In the genomic region with DNA sequence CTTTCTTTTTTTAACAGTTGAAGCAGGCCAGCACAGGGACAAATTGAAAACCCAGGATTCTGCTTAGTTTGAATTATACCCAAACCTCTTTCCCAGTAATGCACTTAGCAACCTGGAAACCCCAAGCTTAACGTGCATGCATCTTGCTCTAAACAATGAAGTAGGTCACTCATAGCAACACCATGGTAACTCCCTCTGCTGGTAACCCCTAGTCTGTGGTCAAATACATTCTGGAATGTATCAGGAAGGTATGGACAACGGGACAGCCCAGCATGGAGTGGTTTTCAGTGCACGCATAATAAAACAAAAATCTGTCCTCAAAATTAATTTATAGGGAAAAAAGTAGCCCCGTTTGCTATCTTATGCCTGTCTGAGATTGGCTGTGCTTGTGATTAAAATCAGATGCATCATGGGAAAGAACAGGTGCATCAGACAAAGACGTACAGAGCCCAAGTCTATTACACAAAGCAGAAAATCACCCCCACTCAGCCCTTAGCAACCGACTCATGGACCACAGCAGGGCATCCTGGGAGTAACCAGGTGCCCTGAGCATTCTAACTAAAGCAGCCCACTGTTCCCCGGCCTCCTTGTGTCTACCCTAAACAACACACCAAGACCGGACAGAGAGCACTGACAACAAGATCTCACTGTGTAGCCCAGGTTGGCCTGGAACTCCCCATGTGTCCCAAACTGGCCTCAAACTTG, we compare ENCODE assay signal across 18 mouse cellular contexts.
DNase-seq lines count a peak whose midpoint lies in the region; ATAC-seq lines count a peak whose summit lies in the region.
"Had no signal": no experiment of that assay in that cellular context is flagged by ENCODE, and none has a peak within 500 bp of the region (broad histone marks: within the 10 kb centered on the region; RNA-seq: fewer than 3 reads in every experiment).

No protein-coding gene starts in this region.

- no peak for DNase-seq in forebrain, embryonic 14.5 days (ENCODE audit: low spot score)
- peak; percentile 65 for DNase-seq in neural tube, embryonic 11.5 days (ENCODE audit: low spot score)
- DNase-seq in neural tube, embryonic 10.5 days (ENCODE audit: extremely low spot score, low spot score), result no peak
- DNase-seq in mesoderm, embryonic 11.5 days (ENCODE audit: low read depth, low spot score), result peak; percentile 47
- DNase-seq in gastrocnemius, postnatal 4 days (ENCODE audit: low spot score in 2 of 2), result no peak
- DNase-seq: adrenal gland, adult 2 months; cerebellum, adult 9-10 months; gastrocnemius, postnatal 14 days; heart, postnatal 36 days; kidney, adult 18-20 months; kidney, postnatal 36 days; spleen, adult 18-20 months had no signal

- no peak overlapping the region for H3K4me3 ChIP-seq in forebrain, embryonic 12.5 days (replicated peaks)
- H3K4me3 ChIP-seq in forebrain, embryonic 14.5 days (ENCODE audit: low read depth, low read length), result no peak overlapping the region
- no peak overlapping the region for H3K4me3 ChIP-seq in neural tube, embryonic 11.5 days (ENCODE audit: low read depth, low read length)
- H3K4me3 ChIP-seq: embryonic facial prominence, embryonic 12.5 days; liver, embryonic 15.5 days; myocyte had no signal

- peaks cover 4% of the 10 kb centered on the region for H3K4me1 ChIP-seq in forebrain, embryonic 12.5 days
- H3K4me1 ChIP-seq in forebrain, embryonic 14.5 days (ENCODE audit: control insufficient read depth, insufficient read depth, low read length), result no peaks in the 10 kb centered on the region
- H3K4me1 ChIP-seq in neural tube, embryonic 11.5 days (ENCODE audit: control insufficient read depth, insufficient read depth, low read length), result peaks cover 5% of the 10 kb centered on the region; the same call in 1 of the 2 replicates
- H3K4me1 ChIP-seq: embryonic facial prominence, embryonic 12.5 days; liver, embryonic 15.5 days had no signal

- H3K27ac ChIP-seq in forebrain, embryonic 12.5 days, result no peak overlapping the region
- no peak overlapping the region for H3K27ac ChIP-seq in forebrain, embryonic 14.5 days (ENCODE audit: low read depth, low read length)
- H3K27ac ChIP-seq in neural tube, embryonic 11.5 days (ENCODE audit: low read depth, low read length), result no peak overlapping the region
- H3K27ac ChIP-seq: embryonic facial prominence, embryonic 12.5 days; liver, embryonic 15.5 days had no signal

- H3K27me3 ChIP-seq in forebrain, embryonic 12.5 days, result no peaks in the 10 kb centered on the region
- H3K27me3 ChIP-seq in forebrain, embryonic 14.5 days (replicated peaks; ENCODE audit: control insufficient read depth, insufficient read depth, low read length), result no peaks in the 10 kb centered on the region
- no peaks in the 10 kb centered on the region for H3K27me3 ChIP-seq in neural tube, embryonic 11.5 days (ENCODE audit: control insufficient read depth, insufficient read depth, low read length)
- H3K27me3 ChIP-seq: embryonic facial prominence, embryonic 12.5 days; liver, embryonic 15.5 days had no signal

- 60% methylated on average over 8 of the region's 8 CpGs for WGBS in forebrain, embryonic 12.5 days
- WGBS in forebrain, embryonic 14.5 days, result 58% methylated on average over 8 of the region's 8 CpGs
- 53% methylated on average over 8 of the region's 8 CpGs for WGBS in neural tube, embryonic 11.5 days

- no peak overlapping the region for H3K4me2 ChIP-seq in forebrain, embryonic 12.5 days
- H3K4me2 ChIP-seq in forebrain, embryonic 14.5 days (ENCODE audit: low read length), result no peak overlapping the region
- no peak overlapping the region for H3K4me2 ChIP-seq in neural tube, embryonic 11.5 days (ENCODE audit: low read depth)
- H3K4me2 ChIP-seq: embryonic facial prominence, embryonic 12.5 days; liver, embryonic 15.5 days had no signal

- no peaks in the 10 kb centered on the region for H3K9me3 ChIP-seq in forebrain, embryonic 12.5 days
- H3K9me3 ChIP-seq in forebrain, embryonic 14.5 days (replicated peaks; ENCODE audit: control insufficient read depth, low read length), result no peaks in the 10 kb centered on the region
- no peaks in the 10 kb centered on the region for H3K9me3 ChIP-seq in neural tube, embryonic 11.5 days (ENCODE audit: control insufficient read depth, low read length)
- H3K9me3 ChIP-seq: embryonic facial prominence, embryonic 12.5 days; liver, embryonic 15.5 days had no signal

- no peak overlapping the region for H3K9ac ChIP-seq in forebrain, embryonic 12.5 days
- H3K9ac ChIP-seq in forebrain, embryonic 14.5 days (ENCODE audit: low read length), result no peak overlapping the region
- no peak overlapping the region for H3K9ac ChIP-seq in neural tube, embryonic 11.5 days (ENCODE audit: low read length)
- H3K9ac ChIP-seq: embryonic facial prominence, embryonic 12.5 days; liver, embryonic 15.5 days had no signal

- no peaks in the 10 kb centered on the region for H3K36me3 ChIP-seq in forebrain, embryonic 12.5 days (replicated peaks)
- no peaks in the 10 kb centered on the region for H3K36me3 ChIP-seq in forebrain, embryonic 14.5 days (ENCODE audit: control insufficient read depth, insufficient read depth, low read length)
- H3K36me3 ChIP-seq in neural tube, embryonic 11.5 days (ENCODE audit: control insufficient read depth, insufficient read depth, low read length), result no peaks in the 10 kb centered on the region
- H3K36me3 ChIP-seq: embryonic facial prominence, embryonic 12.5 days; liver, embryonic 15.5 days had no signal

- 0 out of 2 replicates have a peak, but pooled peaks have one; percentile 17 for ATAC-seq in forebrain, embryonic 12.5 days (ENCODE audit: low FRiP score)
- ATAC-seq in forebrain, embryonic 14.5 days, result no peak; the same call in 1 of the 2 replicates
- peak; percentile 56 for ATAC-seq in neural tube, embryonic 11.5 days (ENCODE audit: insufficient read depth, low FRiP score, low TSS enrichment)
- no peak for ATAC-seq in erythroid progenitor cell, adult 5-6 weeks (replicated peaks; ENCODE audit: low FRiP score, poor library complexity, severe bottlenecking)
- ATAC-seq in megakaryocyte, adult 5-6 weeks (ENCODE audit: poor library complexity, severe bottlenecking), result no peak

Comparison
In these comparisons a context has a peak if more than half of its experiments do, and no peak if none do; other contexts are left out.
1. ATAC-seq: peak in forebrain, embryonic 12.5 days (single experiment) and neural tube, embryonic 11.5 days (single experiment); none in forebrain, embryonic 14.5 days (single experiment), erythroid progenitor cell, adult 5-6 weeks (single experiment) and megakaryocyte, adult 5-6 weeks (single experiment).
2. DNase-seq: peak in neural tube, embryonic 11.5 days (single experiment) and mesoderm, embryonic 11.5 days (single experiment); none in forebrain, embryonic 14.5 days (single experiment), neural tube, embryonic 10.5 days (single experiment) and gastrocnemius, postnatal 4 days (0 of 2).